In genomic region chr11:69982877-69983276, GRCm38 (mm10) we compare ENCODE assay signal across 7 mouse cellular contexts. TPM values are rescaled to one million over a fixed set of nuclear protein-coding genes. Genes with fewer than 3 reads are reported as not detected.
DNase-seq lines count a peak whose midpoint lies in the region; ATAC-seq and TF ChIP-seq lines count a peak whose summit lies in the region.

No protein-coding gene starts in this region.

- H3K4me1 ChIP-seq in G1E (ENCODE audit: insufficient read depth, low read depth, low read length), result peaks cover 34% of the 10 kb centered on the region
- peaks cover 9% of the 10 kb centered on the region for H3K4me1 ChIP-seq in brown adipose tissue, adult 24 weeks (ENCODE audit: control insufficient read depth, insufficient read depth, insufficient read length, low read length)
- H3K4me1 ChIP-seq in heart, embryonic 14.5 days (ENCODE audit: control insufficient read depth in 2 of 2, insufficient read depth in 2 of 2, low read length in 2 of 2), result peaks cover 11 to 24% of the 10 kb centered on the region in 2 experiments
- peaks cover 15 to 18% of the 10 kb centered on the region in 2 experiments for H3K4me1 ChIP-seq in liver, embryonic 14.5 days (replicated peaks; ENCODE audit: control insufficient read depth in 2 of 2, insufficient read depth in 2 of 2, low read length in 1 of 2)

- peak overlapping the region; percentile 99 for H3K9ac ChIP-seq in heart, embryonic 14.5 days (ENCODE audit: low read length)
- peak overlapping the region; percentile 98 for H3K9ac ChIP-seq in liver, embryonic 14.5 days (replicated peaks)

- TF ChIP-seq EP300 in liver, embryonic 14.5 days (IDR thresholded peaks at IDR 0.05; ENCODE audit: low read depth), result no peak

- intact Hi-C loops in left cerebral cortex, postnatal 36 days (cut with DNase I), result no loop called here

- no peaks in the 10 kb centered on the region for H3K27me3 ChIP-seq in G1E (ENCODE audit: insufficient read depth, low read length)
- no peaks in the 10 kb centered on the region for H3K27me3 ChIP-seq in heart, embryonic 14.5 days (ENCODE audit: control insufficient read depth, insufficient read depth, low read length)
- no peaks in the 10 kb centered on the region for H3K27me3 ChIP-seq in liver, embryonic 14.5 days (ENCODE audit: control insufficient read depth, insufficient read depth, low read length)

- H3K36me3 ChIP-seq in G1E (replicated peaks), result peaks cover 63% of the 10 kb centered on the region
- peaks cover 55% of the 10 kb centered on the region for H3K36me3 ChIP-seq in heart, embryonic 14.5 days (ENCODE audit: control insufficient read depth, insufficient read depth, low read length)
- H3K36me3 ChIP-seq in liver, embryonic 14.5 days (replicated peaks; ENCODE audit: control insufficient read depth, insufficient read depth, low read depth), result peaks cover 38% of the 10 kb centered on the region

- no peak for ATAC-seq in G1E (ENCODE audit: extremely low read depth, insufficient number of reproducible peaks, low FRiP score, poor library complexity, severe bottlenecking)
- ATAC-seq in heart, embryonic 14.5 days (ENCODE audit: insufficient number of reproducible peaks, insufficient read depth, low FRiP score, low read depth), result no peak
- ATAC-seq in liver, embryonic 14.5 days (ENCODE audit: insufficient read depth), result no peak

- WGBS in heart, embryonic 14.5 days, result 13% methylated on average over 5 of the region's 5 CpGs
- WGBS in liver, embryonic 14.5 days (ENCODE audit: insufficient replicate concordance), result 33% methylated on average over 5 of the region's 5 CpGs

- no peaks in the 10 kb centered on the region for H3K9me3 ChIP-seq in G1E (replicated peaks)
- no peaks in the 10 kb centered on the region for H3K9me3 ChIP-seq in heart, embryonic 14.5 days (ENCODE audit: control insufficient read depth, low read length)
- no peaks in the 10 kb centered on the region for H3K9me3 ChIP-seq in liver, embryonic 14.5 days (ENCODE audit: control insufficient read depth, low read length)

- peak overlapping the region; percentile 50; the same call in 1 of the 2 replicates for H3K4me3 ChIP-seq in G1E (ENCODE audit: low read depth, low read length)
- H3K4me3 ChIP-seq in brown adipose tissue, adult 24 weeks (ENCODE audit: insufficient read depth, low read depth, low read length), result peak overlapping the region; percentile 94
- H3K4me3 ChIP-seq in heart, embryonic 14.5 days (ENCODE audit: control insufficient read depth in 1 of 2, insufficient read depth in 1 of 2, low read depth in 1 of 2, low read length in 2 of 2), result peak overlapping the region in 1 of 2 experiments; percentile 99; a peak in 2 of 4 replicates
- H3K4me3 ChIP-seq in liver, embryonic 14.5 days (ENCODE audit: insufficient read depth in 1 of 2, low read depth in 2 of 2, low read length in 2 of 2), result peak overlapping the region in 1 of 2 experiments; percentile 97; a peak in 2 of 4 replicates

- DNase-seq in G1E (ENCODE audit: low spot score), result no peak
- DNase-seq in liver, embryonic 14.5 days (ENCODE audit: low read depth in 3 of 3, low spot score in 3 of 3), result no peak
- DNase-seq in right cerebral cortex, adult 2 months (ENCODE audit: low spot score in 2 of 2), result no peak
- DNase-seq in left cerebral cortex, postnatal 36 days (ENCODE audit: low spot score in 2 of 2), result no peak
- DNase-seq in testis, postnatal 10 days (ENCODE audit: low spot score), result no peak

- no peak for TF ChIP-seq CTCF in G1E (IDR thresholded peaks at IDR 0.05; ENCODE audit: low read depth, low read length)
- TF ChIP-seq CTCF in liver, embryonic 14.5 days (IDR thresholded peaks at IDR 0.05; ENCODE audit: low read depth), result no peak

- H3K4me2 ChIP-seq in heart, embryonic 14.5 days (ENCODE audit: low read length), result peak overlapping the region; percentile 80
- H3K4me2 ChIP-seq in liver, embryonic 14.5 days (ENCODE audit: low read depth), result peak overlapping the region; percentile 95

- peak overlapping the region; percentile 48 for H3K27ac ChIP-seq in brown adipose tissue, adult 24 weeks (replicated peaks; ENCODE audit: low read depth, low read length)
- peak overlapping the region; percentile 20 to 99 for H3K27ac ChIP-seq in heart, embryonic 14.5 days (replicated peaks in 1 of 2; ENCODE audit: control insufficient read depth in 1 of 2, insufficient read depth in 1 of 2, low read depth in 2 of 2, low read length in 2 of 2)
- H3K27ac ChIP-seq in liver, embryonic 14.5 days, result no peak overlapping the region; the same call in 1 of the 2 replicates

RNA-seq across cellular contexts. Expression of gene Elp5, which starts 0.6 kb away (rescaled TPM):
- 54.5 and 72.7 TPM in 2 replicates for total RNA-seq in G1E (2014; fragmentation: Nextera tagmentation)
- total RNA-seq in G1E (2017), result 69.9 and 84.5 TPM in 2 replicates
- 10.3 and 10.4 TPM in 2 replicates for polyA plus RNA-seq in G1E (2012)
- polyA plus RNA-seq in brown adipose tissue, adult 24 weeks (2012; ENCODE audit: insufficient read depth, insufficient read length, missing spikeins), result 66.7 and 78.0 TPM in 2 replicates
- 107 and 114 TPM in 2 replicates for polyA plus RNA-seq in heart, embryonic 14.5 days (2014; fragmentation: Nextera tagmentation; extraction: Ambion mirVana)
- 44.0 and 46.1 TPM in 2 replicates for polyA plus RNA-seq in liver, embryonic 14.5 days (2012; rRNA removed)
- polyA plus RNA-seq in liver, embryonic 14.5 days (2014; fragmentation: Nextera tagmentation; extraction: Ambion mirVana), result 70.2 and 74.0 TPM in 2 replicates
- total RNA-seq in left cerebral cortex, postnatal 36 days (2021), result 10 to 100 TPM; 79.2 to 88.5 TPM

RNA-seq across cellular contexts. Expression of gene Ctdnep1, which starts 1.9 kb away (rescaled TPM):
- 164 and 177 TPM in 2 replicates for total RNA-seq in G1E (2014; fragmentation: Nextera tagmentation)
- 36.2 and 37.4 TPM in 2 replicates for total RNA-seq in G1E (2017)
- polyA plus RNA-seq in G1E (2012), result 227 and 274 TPM in 2 replicates
- 82.4 and 122 TPM in 2 replicates for polyA plus RNA-seq in brown adipose tissue, adult 24 weeks (2012; ENCODE audit: insufficient read depth, insufficient read length, missing spikeins)
- 22.3 and 26.0 TPM in 2 replicates for polyA plus RNA-seq in heart, embryonic 14.5 days (2014; fragmentation: Nextera tagmentation; extraction: Ambion mirVana)
- 23.6 and 32.3 TPM in 2 replicates for polyA plus RNA-seq in liver, embryonic 14.5 days (2012; rRNA removed)
- 9.7 and 10.7 TPM in 2 replicates for polyA plus RNA-seq in liver, embryonic 14.5 days (2014; fragmentation: Nextera tagmentation; extraction: Ambion mirVana)
- 100 to 1,000 TPM; 112 to 128 TPM for total RNA-seq in left cerebral cortex, postnatal 36 days (2021)

RNA-seq across cellular contexts. Expression of gene Gabarap, which starts 8.1 kb away (rescaled TPM):
- 762 and 788 TPM in 2 replicates for total RNA-seq in G1E (2014; fragmentation: Nextera tagmentation)
- total RNA-seq in G1E (2017), result 569 and 637 TPM in 2 replicates
- polyA plus RNA-seq in G1E (2012), result 265 and 345 TPM in 2 replicates
- polyA plus RNA-seq in brown adipose tissue, adult 24 weeks (2012; ENCODE audit: insufficient read depth, insufficient read length, missing spikeins), result 576 and 663 TPM in 2 replicates
- 454 and 540 TPM in 2 replicates for polyA plus RNA-seq in heart, embryonic 14.5 days (2014; fragmentation: Nextera tagmentation; extraction: Ambion mirVana)
- polyA plus RNA-seq in liver, embryonic 14.5 days (2012; rRNA removed), result 134 and 140 TPM in 2 replicates
- 296 and 300 TPM in 2 replicates for polyA plus RNA-seq in liver, embryonic 14.5 days (2014; fragmentation: Nextera tagmentation; extraction: Ambion mirVana)
- 100 to 1,000 TPM; 199 to 219 TPM for total RNA-seq in left cerebral cortex, postnatal 36 days (2021)

RNA-seq across cellular contexts. Expression of gene Phf23, which starts 12.7 kb away (rescaled TPM):
- total RNA-seq in G1E (2014; fragmentation: Nextera tagmentation) (47.0 and 56.4 TPM in 2 replicates), G1E (2017) (84.0 and 84.4 TPM in 2 replicates)
- polyA plus RNA-seq in G1E (2012), result 92.1 and 95.5 TPM in 2 replicates
- 24.2 and 26.4 TPM in 2 replicates for polyA plus RNA-seq in brown adipose tissue, adult 24 weeks (2012; ENCODE audit: insufficient read depth, insufficient read length, missing spikeins)
- polyA plus RNA-seq in heart, embryonic 14.5 days (2014; fragmentation: Nextera tagmentation; extraction: Ambion mirVana), result 22.2 and 27.5 TPM in 2 replicates
- 10.8 and 14.8 TPM in 2 replicates for polyA plus RNA-seq in liver, embryonic 14.5 days (2012; rRNA removed)
- 11.9 and 12.1 TPM in 2 replicates for polyA plus RNA-seq in liver, embryonic 14.5 days (2014; fragmentation: Nextera tagmentation; extraction: Ambion mirVana)
- total RNA-seq in left cerebral cortex, postnatal 36 days (2021), result 10 to 100 TPM; 41.3 to 46.1 TPM

RNA-seq across cellular contexts. Expression of gene Dvl2, which starts 17.5 kb away (rescaled TPM):
- total RNA-seq in G1E (2014; fragmentation: Nextera tagmentation) (32.7 and 39.8 TPM in 2 replicates), G1E (2017) (44.8 and 49.6 TPM in 2 replicates)
- polyA plus RNA-seq in G1E (2012), result 66.5 and 71.8 TPM in 2 replicates
- 2.6 and 4.9 TPM in 2 replicates for polyA plus RNA-seq in brown adipose tissue, adult 24 weeks (2012; ENCODE audit: insufficient read depth, insufficient read length, missing spikeins)
- polyA plus RNA-seq in heart, embryonic 14.5 days (2014; fragmentation: Nextera tagmentation; extraction: Ambion mirVana), result 15.0 and 16.6 TPM in 2 replicates
- 4.2 and 4.6 TPM in 2 replicates for polyA plus RNA-seq in liver, embryonic 14.5 days (2012; rRNA removed)
- 3.4 and 4.2 TPM in 2 replicates for polyA plus RNA-seq in liver, embryonic 14.5 days (2014; fragmentation: Nextera tagmentation; extraction: Ambion mirVana)
- total RNA-seq in left cerebral cortex, postnatal 36 days (2021), result 10 to 100 TPM; 25.4 to 36.0 TPM
